Mouse (Mus musculus): Measurements from ENCODE around the gene Gm21060. TPM values are rescaled to one million over a fixed set of nuclear protein-coding genes. Genes with fewer than 3 reads are reported as not detected.
"Not testable (repeated sequence)": the region's sequence is repeated elsewhere in the genome, so short reads cannot be mapped to it uniquely, and the experiment has no call there.

Gm21060 gene
- polyA plus RNA-seq, 1 experiment from 2014 or later = not detected

DNA sequence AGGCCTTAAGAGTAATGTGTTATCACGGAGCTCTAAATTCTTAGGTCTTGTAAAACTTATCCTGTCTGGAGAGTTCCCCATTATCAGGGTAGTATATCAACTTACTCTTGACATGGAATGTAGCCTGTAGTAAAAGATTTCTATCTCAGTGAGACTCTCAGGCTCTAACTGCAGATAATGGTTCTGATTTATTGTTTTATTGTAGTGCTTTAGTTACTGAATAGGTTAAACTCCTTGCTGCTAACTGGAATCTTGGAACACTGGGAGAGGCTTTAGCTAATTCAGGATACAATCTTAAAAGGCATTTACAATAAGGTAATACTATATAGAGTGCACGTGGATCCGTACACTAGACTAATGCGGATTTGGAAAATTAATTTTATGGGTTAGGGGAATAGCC, 49.5 kb downstream of the Gm21060 start:
- not testable (repeated sequence) for H3K9me3 ChIP-seq (ENCODE audit: control insufficient read depth, low read length); H3K4me2 ChIP-seq (ENCODE audit: low read depth); H3K4me3 ChIP-seq (ENCODE audit: low read depth, low read length); H3K27me3 ChIP-seq (ENCODE audit: control insufficient read depth, insufficient read depth, low read length); H3K36me3 ChIP-seq (ENCODE audit: control insufficient read depth, insufficient read depth, low read length); DNase-seq (ENCODE audit: low spot score); H3K4me1 ChIP-seq (ENCODE audit: control insufficient read depth, insufficient read depth, low read length); H3K9ac ChIP-seq (ENCODE audit: low read length); H3K27ac ChIP-seq (ENCODE audit: low read depth, low read length); ATAC-seq (ENCODE audit: insufficient read depth, low FRiP score, low TSS enrichment)
- WGBS = 75% methylated on average over 4 of the region's 4 CpGs

Other genes with a start within 250 kb of the Gm21060 start
- gene Zfp950, start 156.2 kb downstream of the Gm21060 start, polyA plus RNA-seq (2014; fragmentation: Nextera tagmentation; extraction: Ambion mirVana) = 28.6 and 31.6 TPM in 2 replicates
- gene Gm7102, start 120.8 kb downstream of the Gm21060 start, polyA plus RNA-seq (2014; fragmentation: Nextera tagmentation; extraction: Ambion mirVana) = not detected in 2 replicates
- gene Gm6020, start 113.2 kb downstream of the Gm21060 start, polyA plus RNA-seq (2014; fragmentation: Nextera tagmentation; extraction: Ambion mirVana) = not detected in 2 replicates
- 14.8 and 18.3 TPM in 2 replicates for gene Csf2ra, start 68.6 kb downstream of the Gm21060 start, polyA plus RNA-seq (2014; fragmentation: Nextera tagmentation; extraction: Ambion mirVana)

All from neural tube, embryonic 11.5 days (tissue).